Mouse (Mus musculus) spleen, adult 2 months (tissue): Measurements from ENCODE around the gene Pla2r1.

Experiments
- CTCF ChIP-seq: fragments of 200-500 bp; IDR thresholded peaks from 2 replicates; pipeline ENCODE4 v1.5.1; 2011; ENCODE audit warnings: mild to moderate bottlenecking, inconsistent platforms; ENCODE audit not compliant: insufficient read depth, insufficient read length, insufficient replicate concordance; ENCODE audit errors: extremely low read depth
- POLR2A ChIP-seq: fragments of 200-500 bp; IDR thresholded peaks from 2 replicates; pipeline ENCODE4 v1.6.1; 2011; ENCODE audit warnings: low read depth, low read length, inconsistent platforms

- TF ChIP-seq CTCF (no peak), POLR2A (no peak)
Measured at GRCm38 (mm10) chr2:60541745-60542144, 11.4 kb downstream of the Pla2r1 start.
